Mouse (Mus musculus) forebrain, embryonic 15.5 days (tissue): ENCODE measurements around the gene A430078G23Rik. TPM values are rescaled to one million over a fixed set of nuclear protein-coding genes. Genes with fewer than 3 reads are reported as not detected.
A peak's percentile ranks its signal among the peaks of the same experiment; 100 is the strongest.

Experiments used
- ATAC-seq: fragments of 200-750 bp; cut with Nextera tagmentation; replicated peaks from 2 replicates; pipeline ENCODE4 v1.8.0; 2017; ENCODE audit warnings: mild to moderate bottlenecking, moderate TSS enrichment, moderate library complexity
- H3K27ac ChIP-seq: fragments of 300-500 bp; sonication (generic); replicated peaks from 2 replicates; pipeline ENCODE4 v1.5.1; 2015; ENCODE audit warnings: mild to moderate bottlenecking, inconsistent platforms
- H3K27me3 ChIP-seq: fragments of 300-500 bp; sonication (generic); 2 replicates; pipeline ENCODE4 v1.6.1; 2015; ENCODE audit warnings: inconsistent platforms
- H3K36me3 ChIP-seq: fragments of 300-500 bp; sonication (generic); 2 replicates; pipeline ENCODE4 v1.6.1; 2015; ENCODE audit warnings: mild to moderate bottlenecking, inconsistent platforms
- H3K4me1 ChIP-seq: fragments of 300-500 bp; sonication (generic); 2 replicates; pipeline ENCODE4 v1.6.1; 2015; ENCODE audit warnings: inconsistent platforms
- H3K4me2 ChIP-seq: fragments of 300-500 bp; sonication (generic); replicated peaks from 2 replicates; pipeline ENCODE4 v1.6.1; 2015; ENCODE audit warnings: mild to moderate bottlenecking, inconsistent platforms
- H3K4me3 ChIP-seq: fragments of 300-500 bp; sonication (generic); 2 replicates; pipeline ENCODE4 v1.5.1; 2015; ENCODE audit warnings: mild to moderate bottlenecking, inconsistent platforms
- H3K9ac ChIP-seq: fragments of 300-500 bp; sonication (generic); replicated peaks from 2 replicates; pipeline ENCODE4 v1.6.1; 2015; ENCODE audit warnings: mild to moderate bottlenecking, inconsistent platforms
- H3K9me3 ChIP-seq: fragments of 300-500 bp; sonication (generic); 2 replicates; pipeline ENCODE4 v1.6.1; 2016; ENCODE audit warnings: inconsistent platforms
- WGBS: fragments of 180-500 bp; shearing (Covaris S2); methylation state at CpG from one replicate; pipeline ENCODE4 v1.1.7; 2015; ENCODE audit warnings: mixed read lengths; 5-methylcytosine and 5-hydroxymethylcytosine counted together
- polyA plus RNA-seq: library from polyadenylated mRNA; unstranded; fragments of >200 nt; fragmentation: Nextera tagmentation; extraction: Ambion mirVana; gene quantifications from 2 replicates; pipeline ENCODE4 v1.2.1, GENCODE M21; 2015

The A430078G23Rik gene
- polyA plus RNA-seq, 1 experiment from 2014 or later: 0.11 TPM

- H3K4me3 ChIP-seq: no peak overlapping the region
- H3K4me2 ChIP-seq: no peak overlapping the region
- no peak overlapping the region for H3K27ac ChIP-seq
- H3K4me1 ChIP-seq: peaks cover 17% of the 10 kb centered on the region
- ATAC-seq: no peak
- 37% methylated on average over 4 of the region's 4 CpGs for WGBS
- no peaks in the 10 kb centered on the region for H3K36me3 ChIP-seq
- no peak overlapping the region for H3K9ac ChIP-seq
- H3K9me3 ChIP-seq: no peaks in the 10 kb centered on the region
- no peaks in the 10 kb centered on the region for H3K27me3 ChIP-seq
Observed at GRCm38 (mm10) chr8:3416846-3417245, 63.6 kb downstream of the A430078G23Rik start.

DNA sequence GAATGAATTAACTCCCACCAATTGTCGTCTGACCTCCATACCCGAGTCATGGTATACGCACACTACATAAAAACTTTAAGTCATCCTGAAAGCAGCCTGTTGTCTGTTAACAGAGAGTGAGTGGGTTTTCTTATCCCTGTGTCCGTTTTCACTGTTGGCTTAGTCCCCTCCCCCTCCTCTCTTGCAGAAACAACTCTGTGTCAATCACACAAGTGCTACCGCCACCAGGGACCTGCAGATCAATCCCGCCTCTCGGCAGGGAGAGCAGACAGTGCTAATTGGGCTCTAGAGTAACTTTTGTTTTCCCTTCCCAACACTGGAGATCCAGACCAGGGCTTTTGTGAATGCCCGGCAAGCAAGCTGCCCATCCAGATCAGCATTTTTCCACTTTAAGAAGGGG, 64.2 kb downstream of the A430078G23Rik start:
- Histone ChIP-seq H3K27me3 (no peaks in the 10 kb centered on the region), H3K9me3 (no peaks in the 10 kb centered on the region), H3K9ac (no peak overlapping the region), H3K4me2 (no peak overlapping the region), H3K36me3 (no peaks in the 10 kb centered on the region), H3K27ac (0 out of 2 replicates have a peak overlapping the region, but pooled peaks have one; percentile 2), H3K4me1 (peaks cover 17% of the 10 kb centered on the region), H3K4me3 (no peak overlapping the region)
- 1% methylated on average over 8 of the region's 8 CpGs for WGBS
- 0 out of 2 replicates have a peak, but pooled peaks have one; percentile 27 for ATAC-seq

- Histone ChIP-seq H3K4me1 (peaks cover 17% of the 10 kb centered on the region), H3K9ac (no peak overlapping the region), H3K4me2 (no peak overlapping the region), H3K36me3 (no peaks in the 10 kb centered on the region), H3K27me3 (no peaks in the 10 kb centered on the region), H3K27ac (0 out of 2 replicates have a peak overlapping the region, but pooled peaks have one; percentile 2), H3K9me3 (no peaks in the 10 kb centered on the region), H3K4me3 (no peak overlapping the region)
- no peak for ATAC-seq
- WGBS: 81% methylated on average over 1 of the region's 1 CpGs
Observed at GRCm38 (mm10) chr8:3418101-3418500, 64.9 kb downstream of the A430078G23Rik start.

GRCm38 (mm10) chr8:3420105-3420706, 67.0 kb downstream of the A430078G23Rik start:
- Histone ChIP-seq H3K27ac (no peak overlapping the region), H3K9me3 (no peaks in the 10 kb centered on the region), H3K36me3 (no peaks in the 10 kb centered on the region), H3K4me1 (peaks cover 17% of the 10 kb centered on the region), H3K4me3 (no peak overlapping the region), H3K27me3 (no peaks in the 10 kb centered on the region), H3K4me2 (no peak overlapping the region), H3K9ac (no peak overlapping the region)
- 94% methylated on average over 10 of the region's 10 CpGs for whole genome bisulfite sequencing
- no peak for ATAC-seq

DNA sequence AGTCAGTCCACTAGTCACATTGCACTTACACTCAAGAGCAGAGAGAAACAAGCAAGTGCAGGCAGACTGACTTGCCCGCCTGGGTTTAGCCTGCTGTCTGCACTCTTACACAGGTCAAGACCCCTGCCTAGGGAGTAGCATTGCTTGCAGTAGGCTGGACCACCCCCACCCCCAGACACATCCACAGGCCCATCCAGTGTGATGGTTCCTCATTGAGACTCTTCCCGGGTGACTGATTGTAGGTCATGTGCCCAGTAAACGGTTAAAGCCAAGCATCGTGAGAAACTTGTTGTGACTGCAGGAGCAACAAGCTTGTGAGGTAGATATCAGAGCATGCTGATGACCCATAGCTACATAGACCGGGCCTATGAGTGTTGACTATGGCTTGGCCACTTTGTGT, 68.3 kb downstream of the A430078G23Rik start:
- H3K9me3 ChIP-seq: no peaks in the 10 kb centered on the region
- no peaks in the 10 kb centered on the region for H3K27me3 ChIP-seq
- H3K9ac ChIP-seq: no peak overlapping the region
- H3K36me3 ChIP-seq: no peaks in the 10 kb centered on the region
- ATAC-seq: no peak
- H3K4me2 ChIP-seq: no peak overlapping the region
- 94% methylated on average over 5 of the region's 5 CpGs for WGBS
- H3K27ac ChIP-seq: no peak overlapping the region
- H3K4me1 ChIP-seq: peaks cover 12% of the 10 kb centered on the region
- H3K4me3 ChIP-seq: no peak overlapping the region

- WGBS: 97% methylated on average over 5 of the region's 5 CpGs
- ATAC-seq: no peak
- H3K9ac ChIP-seq: no peak overlapping the region
Observed at GRCm38 (mm10) chr8:3425217-3425616, 72.0 kb downstream of the A430078G23Rik start.

DNA sequence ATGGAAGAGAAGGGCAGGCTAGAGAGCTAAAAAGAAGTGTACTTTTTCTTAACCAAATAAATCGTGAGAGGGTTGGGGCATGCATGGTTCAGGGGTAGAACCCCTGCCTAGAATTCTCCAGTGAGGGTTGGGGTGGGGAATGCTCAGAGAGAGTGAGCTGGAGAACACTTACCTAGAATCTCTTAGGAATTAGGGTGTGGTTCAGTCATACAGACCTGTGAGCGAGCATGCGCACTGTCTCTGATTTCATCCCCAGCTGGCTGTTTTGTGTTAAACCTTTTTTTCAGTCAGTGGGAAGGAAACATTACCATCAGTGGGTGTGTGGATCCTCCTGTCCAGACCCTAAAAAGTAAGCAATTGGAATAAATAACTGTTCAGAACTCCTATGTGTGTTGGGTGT, 73.0 kb downstream of the A430078G23Rik start:
- no peak for ATAC-seq
- Histone ChIP-seq H3K4me1 (no peaks in the 10 kb centered on the region), H3K27ac (no peak overlapping the region), H3K27me3 (no peaks in the 10 kb centered on the region), H3K9ac (no peak overlapping the region), H3K36me3 (peaks cover 6% of the 10 kb centered on the region; the same call in 1 of the 2 replicates), H3K4me2 (no peak overlapping the region), H3K4me3 (no peak overlapping the region), H3K9me3 (no peaks in the 10 kb centered on the region)
- WGBS: 96% methylated on average over 3 of the region's 3 CpGs

More at GRCm38 (mm10) chr8:3425217-3425616, 72.0 kb downstream of the A430078G23Rik start:
- Histone ChIP-seq H3K36me3 (0 out of 2 replicates have a peak, but pooled peaks cover 4% of the 10 kb centered on the region), H3K4me2 (no peak overlapping the region), H3K9me3 (no peaks in the 10 kb centered on the region), H3K4me1 (no peaks in the 10 kb centered on the region), H3K27me3 (no peaks in the 10 kb centered on the region), H3K27ac (no peak overlapping the region), H3K4me3 (no peak overlapping the region)

GRCm38 (mm10) chr8:3428426-3428825, 75.2 kb downstream of the A430078G23Rik start:
- no peak for ATAC-seq
- no peak overlapping the region for H3K4me2 ChIP-seq
- no peak overlapping the region for H3K9ac ChIP-seq
- peaks cover 22% of the 10 kb centered on the region for H3K36me3 ChIP-seq
- 88% methylated on average over 2 of the region's 2 CpGs for WGBS
- no peaks in the 10 kb centered on the region for H3K4me1 ChIP-seq
- no peak overlapping the region for H3K27ac ChIP-seq
- no peaks in the 10 kb centered on the region for H3K27me3 ChIP-seq
- H3K9me3 ChIP-seq: no peaks in the 10 kb centered on the region
- no peak overlapping the region for H3K4me3 ChIP-seq

GRCm38 (mm10) chr8:3429966-3430365, 76.8 kb downstream of the A430078G23Rik start:
- Histone ChIP-seq H3K36me3 (peaks cover 31% of the 10 kb centered on the region), H3K27ac (no peak overlapping the region), H3K9ac (no peak overlapping the region), H3K27me3 (no peaks in the 10 kb centered on the region), H3K9me3 (no peaks in the 10 kb centered on the region), H3K4me1 (no peaks in the 10 kb centered on the region), H3K4me3 (no peak overlapping the region), H3K4me2 (no peak overlapping the region)
- no peak for ATAC-seq
- 83% methylated on average over 2 of the region's 2 CpGs for WGBS

GRCm38 (mm10) chr8:3431113-3431512, 77.9 kb downstream of the A430078G23Rik start:
- Histone ChIP-seq H3K27me3 (no peaks in the 10 kb centered on the region), H3K4me3 (no peak overlapping the region), H3K27ac (no peak overlapping the region), H3K4me2 (no peak overlapping the region), H3K9me3 (no peaks in the 10 kb centered on the region), H3K4me1 (no peaks in the 10 kb centered on the region), H3K36me3 (peaks cover 43% of the 10 kb centered on the region), H3K9ac (no peak overlapping the region)
- 80% methylated on average over 3 of the region's 3 CpGs for WGBS
- no peak for ATAC-seq

DNA sequence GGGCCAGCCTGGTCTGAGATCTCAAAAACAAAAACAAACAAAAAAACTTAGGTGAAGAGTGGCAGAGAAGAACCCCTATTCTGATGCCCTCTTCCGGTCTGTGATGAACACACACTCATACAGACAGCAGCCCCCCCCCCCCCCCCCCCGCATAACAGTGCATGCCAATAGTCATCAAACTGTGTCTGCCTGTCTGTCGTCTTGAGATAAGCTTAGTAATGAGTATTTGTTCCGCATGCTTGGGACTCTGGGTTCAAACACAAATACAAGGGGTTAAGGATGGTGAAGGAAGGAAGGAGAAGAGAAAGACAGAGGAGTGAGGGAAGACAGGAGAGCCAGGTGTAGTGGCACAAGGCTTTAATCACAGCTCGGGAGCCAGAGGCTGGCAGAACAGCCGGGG, 83.3 kb downstream of the A430078G23Rik start:
- Histone ChIP-seq H3K36me3 (peaks cover 80% of the 10 kb centered on the region), H3K9ac (no peak overlapping the region), H3K4me2 (no peak overlapping the region), H3K4me1 (no peaks in the 10 kb centered on the region), H3K9me3 (no peaks in the 10 kb centered on the region), H3K27me3 (no peaks in the 10 kb centered on the region), H3K27ac (no peak overlapping the region), H3K4me3 (no peak overlapping the region)
- no peak for ATAC-seq
- 89% methylated on average over 5 of the region's 6 CpGs for WGBS

- Histone ChIP-seq H3K27me3 (no peaks in the 10 kb centered on the region), H3K27ac (no peak overlapping the region), H3K36me3 (peaks cover 69% of the 10 kb centered on the region), H3K4me1 (no peaks in the 10 kb centered on the region), H3K4me3 (no peak overlapping the region), H3K9ac (no peak overlapping the region), H3K4me2 (no peak overlapping the region), H3K9me3 (no peaks in the 10 kb centered on the region)
- ATAC-seq: no peak
- 78% methylated on average over 12 of the region's 12 CpGs for WGBS
Observed at GRCm38 (mm10) chr8:3439510-3439909, 86.3 kb downstream of the A430078G23Rik start.
